Mouse (Mus musculus): Measurements from ENCODE around the gene Trp53rkb. TPM values are rescaled to one million over a fixed set of nuclear protein-coding genes. Genes with fewer than 3 reads are reported as not detected.

Gene Trp53rkb
- polyA plus RNA-seq, 1 experiment from 2014 or later = 4.3 TPM

DNA sequence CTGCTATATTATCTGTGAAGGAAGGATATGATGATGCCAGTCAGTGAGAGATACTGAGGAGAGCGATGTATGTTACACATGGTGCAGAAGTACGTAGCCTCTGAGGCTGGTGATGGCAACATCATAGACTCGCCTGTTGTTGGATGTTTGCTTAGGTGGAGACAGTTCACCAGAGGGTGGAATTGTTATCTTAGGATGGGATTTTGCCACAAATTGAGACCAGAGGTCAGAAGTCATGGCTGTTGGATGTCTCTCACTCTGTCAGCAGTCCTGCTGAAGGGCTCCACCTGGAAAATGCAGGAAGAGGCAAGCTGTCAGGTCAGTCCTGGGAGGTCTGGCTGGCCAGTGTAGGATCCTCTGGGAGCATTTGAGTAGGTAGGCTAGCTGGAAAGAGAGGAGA is 29.1 kb downstream of the Trp53rkb start:
- WGBS = 79% methylated on average over 3 of the region's 3 CpGs
- Histone ChIP-seq H3K9ac (ENCODE audit: low read length) (no peak overlapping the region), H3K36me3 (ENCODE audit: control insufficient read depth, insufficient read depth) (peaks cover 4% of the 10 kb centered on the region), H3K27ac (ENCODE audit: low read length) (no peak overlapping the region), H3K27me3 (ENCODE audit: control insufficient read depth, insufficient read depth, low read length) (no peaks in the 10 kb centered on the region), H3K4me2 (ENCODE audit: low read depth, low read length) (no peak overlapping the region), H3K4me3 (ENCODE audit: low read length) (no peak overlapping the region), H3K4me1 (ENCODE audit: control insufficient read depth, insufficient read depth, low read length) (peaks cover 39% of the 10 kb centered on the region), H3K9me3 (replicated peaks; ENCODE audit: control insufficient read depth, low read length) (no peaks in the 10 kb centered on the region)
- ATAC-seq (replicated peaks; ENCODE audit: extremely low read depth, insufficient read depth, low FRiP score) = no peak

DNA sequence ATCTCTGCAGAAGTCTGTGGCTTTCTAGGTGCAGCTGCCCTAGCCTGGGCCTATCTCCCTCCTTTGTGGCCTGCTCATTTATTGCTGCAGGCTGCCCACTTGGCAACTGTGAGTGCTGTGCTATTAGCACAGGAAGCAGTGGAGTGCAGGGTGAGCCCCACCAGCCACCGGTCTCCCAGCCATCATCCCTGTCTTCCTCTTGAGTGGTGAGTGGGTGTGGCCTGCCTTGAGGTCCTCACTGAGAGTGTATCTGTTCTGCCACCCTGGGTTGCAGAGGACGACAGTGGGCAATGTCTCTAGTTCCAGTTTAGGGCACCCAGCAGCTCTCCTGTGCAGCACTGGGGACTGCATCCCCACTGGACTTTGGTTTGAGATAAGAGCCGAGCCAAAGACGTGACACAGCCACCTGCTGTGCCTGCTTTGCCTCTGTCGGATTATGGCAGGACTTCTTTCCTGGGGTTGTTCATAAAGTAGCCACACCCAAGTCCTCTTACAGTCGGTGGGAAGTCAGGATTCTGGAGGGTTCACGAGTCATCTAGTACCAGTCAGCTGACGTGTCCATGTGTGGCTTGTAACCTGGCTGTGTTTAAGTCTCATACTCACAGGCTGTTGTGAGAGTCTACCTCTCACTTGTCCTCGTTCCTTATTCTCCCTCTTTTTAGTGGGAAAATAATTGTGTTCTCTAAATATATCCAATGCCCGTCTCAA is 29.9 kb downstream of the Trp53rkb start:
- ATAC-seq (replicated peaks; ENCODE audit: extremely low read depth, insufficient read depth, low FRiP score) = no peak
- peak overlapping the region; percentile 30 for H3K27ac ChIP-seq (ENCODE audit: low read length)
- H3K4me3 ChIP-seq (ENCODE audit: low read length) = no peak overlapping the region
- no peak overlapping the region; the same call in 1 of the 2 replicates for H3K9ac ChIP-seq (ENCODE audit: low read length)
- no peaks in the 10 kb centered on the region for H3K9me3 ChIP-seq (replicated peaks; ENCODE audit: control insufficient read depth, low read length)
- H3K4me2 ChIP-seq (ENCODE audit: low read depth, low read length) = no peak overlapping the region
- H3K4me1 ChIP-seq (ENCODE audit: control insufficient read depth, insufficient read depth, low read length) = peaks cover 39% of the 10 kb centered on the region
- peaks cover 3% of the 10 kb centered on the region for H3K36me3 ChIP-seq (ENCODE audit: control insufficient read depth, insufficient read depth)
- H3K27me3 ChIP-seq (ENCODE audit: control insufficient read depth, insufficient read depth, low read length) = no peaks in the 10 kb centered on the region
- 37% methylated on average over 10 of the region's 10 CpGs for WGBS

DNA sequence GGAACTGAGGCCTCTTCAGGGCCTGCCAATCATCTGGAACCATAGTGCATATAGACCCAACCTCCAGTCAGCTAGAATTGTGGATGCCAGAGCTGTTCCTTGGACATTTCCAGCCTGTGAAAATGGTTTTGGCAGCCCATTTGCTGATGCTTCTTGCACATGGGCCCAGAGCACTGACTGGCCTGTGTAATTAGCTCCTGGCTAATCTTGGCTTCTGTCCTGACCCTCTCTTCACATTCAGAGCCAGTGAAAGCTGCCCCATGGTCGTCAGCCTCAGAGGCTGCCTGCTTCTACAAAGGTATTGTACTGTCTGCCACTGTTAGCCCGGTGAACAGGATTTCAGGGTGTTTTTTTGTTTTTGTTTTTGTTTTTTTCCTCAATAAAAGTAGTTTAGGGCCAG is 30.6 kb downstream of the Trp53rkb start:
- Histone ChIP-seq H3K4me1 (ENCODE audit: control insufficient read depth, insufficient read depth, low read length) (peaks cover 39% of the 10 kb centered on the region), H3K4me2 (ENCODE audit: low read depth, low read length) (no peak overlapping the region), H3K4me3 (ENCODE audit: low read length) (no peak overlapping the region), H3K9me3 (replicated peaks; ENCODE audit: control insufficient read depth, low read length) (no peaks in the 10 kb centered on the region), H3K27ac (ENCODE audit: low read length) (no peak overlapping the region), H3K9ac (ENCODE audit: low read length) (no peak overlapping the region), H3K36me3 (ENCODE audit: control insufficient read depth, insufficient read depth) (no peaks in the 10 kb centered on the region), H3K27me3 (ENCODE audit: control insufficient read depth, insufficient read depth, low read length) (no peaks in the 10 kb centered on the region)
- WGBS = 66% methylated on average over 2 of the region's 2 CpGs
- ATAC-seq (replicated peaks; ENCODE audit: extremely low read depth, insufficient read depth, low FRiP score) = no peak

DNA sequence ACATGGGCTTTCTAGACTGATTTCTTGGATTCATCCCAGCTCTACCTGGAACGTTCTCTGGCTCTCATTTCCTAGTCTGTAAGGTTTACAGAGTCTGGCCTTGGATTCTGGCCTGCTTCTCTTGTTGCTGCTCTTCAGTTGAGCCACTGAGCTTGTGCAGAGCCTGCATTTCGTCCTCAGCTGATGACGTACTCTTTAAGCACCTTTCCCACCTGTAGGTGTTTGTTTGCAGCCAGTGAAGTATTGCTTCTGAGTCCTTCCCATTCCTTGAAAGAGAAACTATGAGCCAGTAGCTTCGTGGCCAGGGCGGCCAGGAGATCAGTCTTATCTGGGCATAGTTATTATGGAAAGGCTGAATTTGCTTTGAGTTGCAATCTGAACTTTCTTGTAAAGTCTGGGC is 32.1 kb downstream of the Trp53rkb start:
- 79% methylated on average over 5 of the region's 5 CpGs for WGBS
- no peaks in the 10 kb centered on the region for H3K27me3 ChIP-seq (ENCODE audit: control insufficient read depth, insufficient read depth, low read length)
- no peak overlapping the region for H3K4me3 ChIP-seq (ENCODE audit: low read length)
- H3K27ac ChIP-seq (ENCODE audit: low read length) = no peak overlapping the region; the same call in 1 of the 2 replicates
- H3K4me1 ChIP-seq (ENCODE audit: control insufficient read depth, insufficient read depth, low read length) = peaks cover 37% of the 10 kb centered on the region
- no peaks in the 10 kb centered on the region for H3K36me3 ChIP-seq (ENCODE audit: control insufficient read depth, insufficient read depth)
- no peak overlapping the region for H3K4me2 ChIP-seq (ENCODE audit: low read depth, low read length)
- no peak overlapping the region for H3K9ac ChIP-seq (ENCODE audit: low read length)
- ATAC-seq (replicated peaks; ENCODE audit: extremely low read depth, insufficient read depth, low FRiP score) = no peak
- H3K9me3 ChIP-seq (replicated peaks; ENCODE audit: control insufficient read depth, low read length) = no peaks in the 10 kb centered on the region

DNA sequence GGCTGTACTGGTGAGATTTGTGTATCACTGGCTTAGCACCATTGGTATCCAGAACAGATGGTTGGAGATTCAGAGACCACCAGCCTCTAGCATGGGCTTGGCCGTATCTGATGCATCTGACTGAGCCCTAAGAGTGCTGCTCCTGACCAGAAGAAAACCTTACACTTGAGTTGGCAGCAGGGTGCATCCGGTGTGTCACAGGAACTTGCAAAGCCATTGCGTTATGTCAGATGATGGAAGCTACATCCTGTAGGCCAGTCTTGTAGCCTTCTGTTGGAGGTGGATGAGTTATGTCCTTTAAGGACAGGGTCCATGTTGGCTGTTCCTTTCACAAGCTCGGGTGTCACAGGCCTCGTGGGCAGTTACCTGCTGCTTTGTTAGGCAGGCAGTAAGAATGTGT is 32.7 kb downstream of the Trp53rkb start:
- ATAC-seq (replicated peaks; ENCODE audit: extremely low read depth, insufficient read depth, low FRiP score) = no peak
- Histone ChIP-seq H3K9me3 (replicated peaks; ENCODE audit: control insufficient read depth, low read length) (no peaks in the 10 kb centered on the region), H3K27ac (ENCODE audit: low read length) (no peak overlapping the region), H3K36me3 (ENCODE audit: control insufficient read depth, insufficient read depth) (no peaks in the 10 kb centered on the region), H3K9ac (ENCODE audit: low read length) (no peak overlapping the region), H3K27me3 (ENCODE audit: control insufficient read depth, insufficient read depth, low read length) (no peaks in the 10 kb centered on the region), H3K4me2 (ENCODE audit: low read depth, low read length) (no peak overlapping the region), H3K4me1 (ENCODE audit: control insufficient read depth, insufficient read depth, low read length) (peaks cover 31% of the 10 kb centered on the region), H3K4me3 (ENCODE audit: low read length) (no peak overlapping the region)
- WGBS = 89% methylated on average over 5 of the region's 5 CpGs

DNA sequence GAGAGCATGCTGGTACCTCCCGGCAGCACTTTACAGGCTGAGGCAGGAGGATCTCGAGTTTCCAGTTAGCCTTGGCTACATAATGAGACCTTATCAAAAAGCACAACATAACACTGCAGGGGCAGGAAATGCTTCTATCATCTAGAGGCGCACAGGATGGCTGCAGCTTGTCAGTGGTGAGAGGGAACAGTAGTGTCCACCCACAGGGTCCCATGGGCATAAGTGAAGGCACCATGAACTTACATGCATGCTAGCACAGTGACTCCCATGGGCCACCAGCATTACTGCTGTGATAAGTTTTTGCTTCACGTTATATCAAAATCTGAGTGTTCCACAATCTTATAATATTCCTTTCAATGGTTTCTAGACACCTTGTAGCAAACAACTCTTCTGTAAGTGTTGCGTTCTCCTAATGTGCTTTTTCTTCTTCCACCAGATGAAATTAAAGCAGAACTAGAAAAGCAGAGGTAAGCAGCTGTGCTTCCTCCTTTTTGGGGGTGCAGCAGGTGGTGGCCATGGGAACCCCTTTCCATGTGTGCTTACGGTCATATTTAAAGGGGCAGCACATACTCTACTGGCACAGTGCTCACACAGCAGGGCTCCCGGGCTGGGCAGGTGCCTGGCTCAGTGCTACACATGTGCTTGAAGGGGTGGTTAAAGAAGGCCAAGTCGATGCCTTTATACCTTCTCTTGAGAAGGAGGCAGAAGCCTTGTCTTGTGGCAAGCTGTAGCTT is 34.3 kb downstream of the Trp53rkb start:
- H3K9ac ChIP-seq (ENCODE audit: low read length) = no peak overlapping the region
- no peak overlapping the region for H3K4me2 ChIP-seq (ENCODE audit: low read depth, low read length)
- H3K4me1 ChIP-seq (ENCODE audit: control insufficient read depth, insufficient read depth, low read length) = peaks cover 14% of the 10 kb centered on the region
- WGBS = 77% methylated on average over 8 of the region's 8 CpGs
- ATAC-seq (replicated peaks; ENCODE audit: extremely low read depth, insufficient read depth, low FRiP score) = no peak
- no peaks in the 10 kb centered on the region for H3K36me3 ChIP-seq (ENCODE audit: control insufficient read depth, insufficient read depth)
- no peaks in the 10 kb centered on the region for H3K27me3 ChIP-seq (ENCODE audit: control insufficient read depth, insufficient read depth, low read length)
- H3K9me3 ChIP-seq (replicated peaks; ENCODE audit: control insufficient read depth, low read length) = no peaks in the 10 kb centered on the region
- no peak overlapping the region for H3K4me3 ChIP-seq (ENCODE audit: low read length)
- no peak overlapping the region for H3K27ac ChIP-seq (ENCODE audit: low read length)

DNA sequence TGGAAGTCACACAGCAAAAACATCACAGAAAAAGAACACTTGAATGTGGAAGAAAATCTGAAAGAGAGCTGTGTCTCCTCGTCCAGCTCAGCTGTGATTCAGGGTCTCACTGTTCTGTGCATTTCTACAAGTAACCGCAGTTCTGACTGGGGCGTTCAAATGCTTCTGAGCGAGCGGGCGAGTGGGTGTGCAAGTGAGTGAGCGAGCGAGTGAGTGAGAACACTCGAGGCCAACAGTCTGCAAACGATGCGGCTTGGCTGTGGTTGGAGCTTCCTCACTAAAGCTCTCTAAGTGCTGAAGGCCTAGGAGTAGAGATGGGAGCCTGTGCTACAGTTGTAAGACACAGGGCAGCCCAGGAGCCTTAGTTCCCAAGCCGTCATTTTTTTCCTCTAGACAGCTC is 36.0 kb downstream of the Trp53rkb start:
- H3K4me1 ChIP-seq (ENCODE audit: control insufficient read depth, insufficient read depth, low read length) = no peaks in the 10 kb centered on the region
- 86% methylated on average over 12 of the region's 12 CpGs for WGBS
- no peaks in the 10 kb centered on the region for H3K27me3 ChIP-seq (ENCODE audit: control insufficient read depth, insufficient read depth, low read length)
- H3K4me2 ChIP-seq (ENCODE audit: low read depth, low read length) = no peak overlapping the region
- H3K4me3 ChIP-seq (ENCODE audit: low read length) = no peak overlapping the region
- H3K27ac ChIP-seq (ENCODE audit: low read length) = no peak overlapping the region
- H3K36me3 ChIP-seq (ENCODE audit: control insufficient read depth, insufficient read depth) = no peaks in the 10 kb centered on the region; the same call in 1 of the 2 replicates
- H3K9ac ChIP-seq (ENCODE audit: low read length) = no peak overlapping the region
- no peaks in the 10 kb centered on the region for H3K9me3 ChIP-seq (replicated peaks; ENCODE audit: control insufficient read depth, low read length)
- no peak for ATAC-seq (replicated peaks; ENCODE audit: extremely low read depth, insufficient read depth, low FRiP score)

DNA sequence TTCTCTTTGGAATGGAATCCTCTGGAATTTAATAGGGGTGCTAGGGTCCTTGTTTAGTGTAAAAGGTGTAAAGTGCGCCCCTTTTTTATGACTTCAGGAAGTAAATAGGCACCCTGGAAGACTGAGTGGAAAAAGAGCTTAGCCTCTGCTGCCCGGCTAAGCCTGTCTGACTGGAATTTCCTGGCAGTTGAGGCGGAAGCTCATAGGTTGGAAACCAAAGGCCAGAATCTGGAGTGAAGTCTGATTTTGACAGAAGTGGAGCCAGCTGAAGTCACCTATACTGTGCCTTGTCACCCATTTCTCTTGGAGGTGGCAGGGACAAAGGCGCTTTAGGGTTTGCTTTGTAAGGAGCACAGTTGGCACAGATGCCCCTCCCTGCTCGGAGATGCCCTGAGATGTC is 38.0 kb downstream of the Trp53rkb start:
- peaks cover 6% of the 10 kb centered on the region for H3K36me3 ChIP-seq (ENCODE audit: control insufficient read depth, insufficient read depth)
- no peak overlapping the region for H3K4me3 ChIP-seq (ENCODE audit: low read length)
- 80% methylated on average over 5 of the region's 5 CpGs for WGBS
- H3K27me3 ChIP-seq (ENCODE audit: control insufficient read depth, insufficient read depth, low read length) = no peaks in the 10 kb centered on the region
- no peaks in the 10 kb centered on the region for H3K4me1 ChIP-seq (ENCODE audit: control insufficient read depth, insufficient read depth, low read length)
- no peak overlapping the region for H3K9ac ChIP-seq (ENCODE audit: low read length)
- no peak overlapping the region for H3K4me2 ChIP-seq (ENCODE audit: low read depth, low read length)
- ATAC-seq (replicated peaks; ENCODE audit: extremely low read depth, insufficient read depth, low FRiP score) = no peak
- H3K9me3 ChIP-seq (replicated peaks; ENCODE audit: control insufficient read depth, low read length) = no peaks in the 10 kb centered on the region
- H3K27ac ChIP-seq (ENCODE audit: low read length) = no peak overlapping the region

DNA sequence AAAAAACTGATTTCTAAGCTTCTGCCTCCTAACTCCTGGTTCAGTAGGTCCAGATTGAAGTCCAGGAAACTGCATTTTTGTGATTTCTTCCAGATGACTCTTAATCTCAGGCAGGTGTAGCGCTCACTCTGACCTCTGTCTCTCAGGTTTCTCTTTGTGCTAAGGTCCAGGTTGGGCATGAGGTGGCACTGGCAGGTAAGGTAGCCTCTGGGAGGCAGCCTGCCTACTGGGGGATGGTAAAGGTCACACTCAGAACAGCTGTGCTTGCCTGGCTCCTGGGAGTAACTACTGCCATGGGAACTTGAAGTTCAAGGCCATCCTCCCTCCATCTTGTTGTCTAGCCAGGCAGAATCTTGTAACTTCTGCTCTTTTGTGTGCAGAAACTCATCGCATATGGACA is 41.8 kb downstream of the Trp53rkb start:
- H3K4me2 ChIP-seq (ENCODE audit: low read depth, low read length) = no peak overlapping the region
- no peaks in the 10 kb centered on the region for H3K27me3 ChIP-seq (ENCODE audit: control insufficient read depth, insufficient read depth, low read length)
- 95% methylated on average over 2 of the region's 2 CpGs for WGBS
- H3K9ac ChIP-seq (ENCODE audit: low read length) = no peak overlapping the region
- no peaks in the 10 kb centered on the region for H3K4me1 ChIP-seq (ENCODE audit: control insufficient read depth, insufficient read depth, low read length)
- peaks cover 26% of the 10 kb centered on the region for H3K36me3 ChIP-seq (ENCODE audit: control insufficient read depth, insufficient read depth)
- H3K4me3 ChIP-seq (ENCODE audit: low read length) = no peak overlapping the region
- H3K27ac ChIP-seq (ENCODE audit: low read length) = no peak overlapping the region
- ATAC-seq (replicated peaks; ENCODE audit: extremely low read depth, insufficient read depth, low FRiP score) = no peak
- H3K9me3 ChIP-seq (replicated peaks; ENCODE audit: control insufficient read depth, low read length) = no peaks in the 10 kb centered on the region

All from heart, embryonic 16.5 days (tissue).